9 mouse cellular contexts compared by ENCODE assay signal in the genomic region with DNA sequence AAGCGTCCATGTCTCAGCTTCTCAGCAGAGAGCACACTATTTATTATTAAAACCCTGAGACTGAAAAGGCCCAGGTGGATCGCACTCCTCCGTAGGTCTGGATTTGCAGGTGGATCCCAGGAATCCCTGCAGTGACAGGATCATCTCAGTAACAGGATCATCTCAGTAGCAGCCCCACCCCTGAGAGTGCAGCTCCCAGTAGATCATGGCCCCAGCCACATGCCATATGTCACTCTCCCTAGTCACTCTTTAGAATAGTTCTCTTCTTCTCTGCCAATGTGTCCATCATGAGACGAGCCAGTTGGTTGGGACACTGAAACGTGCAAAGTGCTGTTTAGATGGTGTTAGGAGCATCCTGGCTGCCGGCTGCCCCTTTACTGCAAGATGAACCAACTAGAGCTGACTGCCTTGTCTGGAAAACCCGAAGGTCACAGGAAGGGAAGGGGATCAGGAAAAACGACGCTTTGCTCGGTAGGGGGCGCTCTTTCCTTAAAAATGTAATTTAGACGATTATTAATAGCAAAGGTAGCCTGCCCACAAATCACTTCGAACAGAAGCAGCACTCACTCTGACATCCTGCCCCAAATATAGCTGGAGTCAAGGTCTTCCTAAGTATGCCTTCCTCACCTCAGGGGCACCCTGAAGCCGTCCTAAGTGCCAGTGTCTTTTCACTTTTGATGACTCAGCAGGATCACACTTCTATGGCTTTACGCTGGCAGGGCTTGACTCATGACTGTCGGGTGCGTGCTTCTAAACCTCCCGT. TPM values are rescaled to one million over a fixed set of nuclear protein-coding genes. Genes with fewer than 3 reads are reported as not detected.
DNase-seq lines count a peak whose midpoint lies in the region; ATAC-seq and TF ChIP-seq lines count a peak whose summit lies in the region.
"Had no signal": no experiment of that assay in that cellular context is flagged by ENCODE, and none has a peak within 500 bp of the region (broad histone marks: within the 10 kb centered on the region; RNA-seq: fewer than 3 reads in every experiment).

No protein-coding gene starts in this region.

- peak; percentile 79 for DNase-seq in R1 (ENCODE audit: low read depth, low spot score)
- peak; percentile 87 to 89 for DNase-seq in cerebellum, postnatal 25 days
- DNase-seq in gastrocnemius, adult 2 months = peak; percentile 86
- DNase-seq in layer of hippocampus, postnatal 25 days (ENCODE audit: extremely low spot score in 1 of 2, low spot score in 1 of 2) = peak; percentile 79 to 94
- peak; percentile 93 for DNase-seq in lung, postnatal 14 days
- peak; percentile 76 for DNase-seq in ovary, postnatal 36 days (ENCODE audit: low spot score)
- DNase-seq in thymus, postnatal 25 days = peak; percentile 71

- H3K27ac ChIP-seq in gastrocnemius, adult 2 months = peak overlapping the region; percentile 63
- H3K27ac ChIP-seq in hindbrain, embryonic 15.5 days (replicated peaks) = no peak overlapping the region
- H3K27ac ChIP-seq: limb, embryonic 12.5 days had no signal

- H3K4me3 ChIP-seq in gastrocnemius, adult 2 months = peak overlapping the region; percentile 59
- H3K4me3 ChIP-seq in hindbrain, embryonic 15.5 days = no peak overlapping the region
- H3K4me3 ChIP-seq: limb, embryonic 12.5 days had no signal

- H3K4me1 ChIP-seq in hindbrain, embryonic 15.5 days (replicated peaks) = peaks cover 54% of the 10 kb centered on the region

- H3K36me3 ChIP-seq in hindbrain, embryonic 15.5 days = no peaks in the 10 kb centered on the region
- H3K36me3 ChIP-seq: limb, embryonic 12.5 days had no signal

- TF ChIP-seq CTCF in gastrocnemius, adult 2 months (IDR thresholded peaks at IDR 0.05) = peak; percentile 86

- peak overlapping the region; percentile 15; the same call in 1 of the 2 replicates for H3K4me2 ChIP-seq in hindbrain, embryonic 15.5 days
- H3K4me2 ChIP-seq: limb, embryonic 12.5 days had no signal

- H3K27me3 ChIP-seq in hindbrain, embryonic 15.5 days = no peaks in the 10 kb centered on the region
- H3K27me3 ChIP-seq: limb, embryonic 12.5 days had no signal

- intact Hi-C loops in gastrocnemius, adult 2 months (cut with DNase I) = loop anchor here (1.0 to 10.0 kb wide), 4 partner anchors 408 to 717 kb away; no protein-coding TSS in a partner anchor

- ATAC-seq in hindbrain, embryonic 15.5 days (ENCODE audit: low FRiP score, low read depth) = peak; percentile 35; the same call in 1 of the 2 replicates

- H3K9ac ChIP-seq in hindbrain, embryonic 15.5 days = no peak overlapping the region
- H3K9ac ChIP-seq: limb, embryonic 12.5 days had no signal

- 29% methylated on average over 18 of the region's 18 CpGs for WGBS in hindbrain, embryonic 15.5 days

- H3K9me3 ChIP-seq in hindbrain, embryonic 15.5 days = no peaks in the 10 kb centered on the region
- H3K9me3 ChIP-seq: limb, embryonic 12.5 days had no signal

RNA-seq across cellular contexts. Expression of gene Map3k1, which starts 20.8 kb away (rescaled TPM):
- 10 to 100 TPM in 1 of 2 experiments, 1 to 10 TPM in 1; 7.6 to 10.1 TPM for total RNA-seq in gastrocnemius, adult 2 months (2021)
- 11.3 and 12.6 TPM in 2 replicates for polyA plus RNA-seq in hindbrain, embryonic 15.5 days (2015; fragmentation: Nextera tagmentation; extraction: Ambion mirVana)
- 10 to 100 TPM; 10.1 to 12.0 TPM for total RNA-seq in layer of hippocampus, postnatal 25 days (2021)
